Mouse (Mus musculus) intestine, embryonic 16.5 days (tissue): ENCODE measurements around the gene Gm4969. TPM values are rescaled to one million over a fixed set of nuclear protein-coding genes. Genes with fewer than 3 reads are reported as not detected.

Experiments used
- microRNA-seq: library from miRNA; unstranded; fragments of <30 nt; microRNA quantifications from one replicate; pipeline ENCODE4, GENCODE M21; 2016
- polyA plus RNA-seq: library from polyadenylated mRNA; unstranded; fragments of >200 nt; fragmentation: Nextera tagmentation; extraction: Ambion mirVana; gene quantifications from 2 replicates; pipeline ENCODE4 v1.2.1, GENCODE M21; 2015

Gene Gm4969
- polyA plus RNA-seq, 1 experiment from 2014 or later, result 2.1 TPM

Small RNAs within 50 kb of the gene (microRNA-seq; reads per million reads assigned to microRNA genes)
- not detected for gene Mir3100

Other genes with a start within 250 kb of the Gm4969 start
- 101 and 106 TPM in 2 replicates for gene Pglyrp1, start 247.0 kb downstream of the Gm4969 start, polyA plus RNA-seq
- gene Ccdc61, start 208.0 kb downstream of the Gm4969 start, polyA plus RNA-seq, result 23.7 and 24.7 TPM in 2 replicates
- 0.34 and 0.40 TPM in 2 replicates for gene Nova2, start 192.5 kb downstream of the Gm4969 start, polyA plus RNA-seq
- not detected in 2 replicates for gene Nanos2, start 131.0 kb downstream of the Gm4969 start, polyA plus RNA-seq
- 1.7 TPM in 2 replicates for gene Mypop, start 127.1 kb downstream of the Gm4969 start, polyA plus RNA-seq
- gene Irf2bp1, start 114.3 kb downstream of the Gm4969 start, polyA plus RNA-seq, result 17.0 and 17.1 TPM in 2 replicates
- 28.5 and 30.8 TPM in 2 replicates for gene Foxa3, start 94.8 kb downstream of the Gm4969 start, polyA plus RNA-seq
- 23.5 and 24.1 TPM in 2 replicates for gene Sympk, start 94.0 kb downstream of the Gm4969 start, polyA plus RNA-seq
- gene Rsph6a, start 63.7 kb downstream of the Gm4969 start, polyA plus RNA-seq, result 0.05 TPM in 1 of 2 replicates, not detected in the other
- gene Dmwd, start 42.1 kb downstream of the Gm4969 start, polyA plus RNA-seq, result 6.4 and 6.7 TPM in 2 replicates
- 54.6 and 59.3 TPM in 2 replicates for gene Dmpk, start 34.5 kb downstream of the Gm4969 start, polyA plus RNA-seq
- gene Six5, start 23.8 kb downstream of the Gm4969 start, polyA plus RNA-seq, result 7.3 and 7.5 TPM in 2 replicates
- gene Fbxo46, start 1.5 kb upstream of the Gm4969 start, polyA plus RNA-seq, result 10.8 and 11.0 TPM in 2 replicates
- gene Qpctl, start 30.9 kb upstream of the Gm4969 start, polyA plus RNA-seq, result 10.5 and 11.1 TPM in 2 replicates
- 119 and 132 TPM in 2 replicates for gene Snrpd2, start 31.4 kb upstream of the Gm4969 start, polyA plus RNA-seq
- 3.1 and 3.6 TPM in 2 replicates for gene Gipr, start 47.8 kb upstream of the Gm4969 start, polyA plus RNA-seq
- gene Eml2, start 58.1 kb upstream of the Gm4969 start, polyA plus RNA-seq, result 7.1 and 8.4 TPM in 2 replicates
- 1.6 and 2.1 TPM in 2 replicates for gene Gpr4, start 94.2 kb upstream of the Gm4969 start, polyA plus RNA-seq
- gene Opa3, start 110.0 kb upstream of the Gm4969 start, polyA plus RNA-seq, result 40.6 and 40.9 TPM in 2 replicates
- gene Vasp, start 153.4 kb upstream of the Gm4969 start, polyA plus RNA-seq, result 106 and 120 TPM in 2 replicates
- gene Ppm1n, start 161.7 kb upstream of the Gm4969 start, polyA plus RNA-seq, result 0.29 and 0.32 TPM in 2 replicates
- 10.3 and 11.8 TPM in 2 replicates for gene Rtn2, start 164.3 kb upstream of the Gm4969 start, polyA plus RNA-seq
- gene Fosb, start 191.7 kb upstream of the Gm4969 start, polyA plus RNA-seq, result 0.10 and 0.21 TPM in 2 replicates
- gene Ercc1, start 226.4 kb upstream of the Gm4969 start, polyA plus RNA-seq, result 45.8 and 51.3 TPM in 2 replicates
- 19.1 and 24.3 TPM in 2 replicates for gene Cd3eap, start 241.1 kb upstream of the Gm4969 start, polyA plus RNA-seq
- gene Ppp1r13l, start 241.4 kb upstream of the Gm4969 start, polyA plus RNA-seq, result 3.1 and 4.2 TPM in 2 replicates